Mouse (Mus musculus) stomach, postnatal 0 days (tissue): ENCODE data around the gene Gpx4. TPM values are rescaled to one million over a fixed set of nuclear protein-coding genes. Genes with fewer than 3 reads are reported as not detected.

Experiments used
- ATAC-seq: fragments of 200-750 bp; cut with Nextera tagmentation; 2 replicates; pipeline ENCODE4 v1.8.0; 2017; ENCODE audit not compliant: low FRiP score, low TSS enrichment
- DNase-seq: peaks from one replicate; pipeline ENCODE4 v3.0.0-alpha.2; 2016; ENCODE audit warnings: low spot score
- H3K27ac ChIP-seq: fragments of 300-500 bp; sonication (generic); replicated peaks from 2 replicates; pipeline ENCODE4 v1.5.1; 2014; ENCODE audit warnings: mild to moderate bottlenecking, control low read depth
- H3K27me3 ChIP-seq: fragments of 300-500 bp; sonication (generic); 2 replicates; pipeline ENCODE4 v1.6.1; 2014; ENCODE audit warnings: low read length; ENCODE audit not compliant: control insufficient read depth, insufficient read depth
- H3K36me3 ChIP-seq: fragments of 300-500 bp; sonication (generic); 2 replicates; pipeline ENCODE4 v1.6.1; 2014; ENCODE audit warnings: low read length, mixed read lengths; ENCODE audit not compliant: control insufficient read depth, insufficient read depth
- H3K4me1 ChIP-seq: fragments of 300-500 bp; sonication (generic); replicated peaks from 2 replicates; pipeline ENCODE4 v1.6.1; 2014; ENCODE audit warnings: antibody characterized with exemption; ENCODE audit not compliant: control insufficient read depth, insufficient read depth
- H3K4me2 ChIP-seq: fragments of 300-500 bp; sonication (generic); replicated peaks from 2 replicates; pipeline ENCODE4 v1.6.1; 2014; ENCODE audit warnings: low read depth, mild to moderate bottlenecking, control low read depth, moderate library complexity
- H3K4me3 ChIP-seq: fragments of 300-500 bp; sonication (generic); 2 replicates; pipeline ENCODE4 v1.5.1; 2014; ENCODE audit warnings: low read depth, low read length, control low read depth
- H3K9ac ChIP-seq: fragments of 300-500 bp; sonication (generic); 2 replicates; pipeline ENCODE4 v1.6.1; 2014; ENCODE audit warnings: mild to moderate bottlenecking, low read length, control low read depth, mixed read lengths
- H3K9me3 ChIP-seq: fragments of 300-500 bp; sonication (generic); 2 replicates; pipeline ENCODE4 v1.6.1; 2016; ENCODE audit warnings: low read length; ENCODE audit not compliant: control insufficient read depth
- CTCF ChIP-seq: IDR thresholded peaks from 2 replicates; pipeline ENCODE4 v1.5.1; 2016; ENCODE audit warnings: antibody characterized with exemption, low read depth, mild to moderate bottlenecking, moderate library complexity
- EP300 ChIP-seq: optimal IDR thresholded peaks from 2 replicates; pipeline ENCODE3; 2016; ENCODE audit warnings: antibody characterized with exemption
- WGBS: fragments of 180-500 bp; shearing (Covaris S2); extraction: QIAGEN DNeasy Blood & Tissue Kit; methylation state at CpG from one replicate; pipeline ENCODE4 v1.1.7; 2014; 5-methylcytosine and 5-hydroxymethylcytosine counted together
- polyA plus RNA-seq: library from polyadenylated mRNA; unstranded; fragments of >200 nt; fragmentation: Nextera tagmentation; extraction: Ambion mirVana; gene quantifications from 2 replicates; pipeline ENCODE4 v1.2.1, GENCODE M21; 2015

Gpx4 gene
- 435 and 445 TPM in 2 replicates for polyA plus RNA-seq

DNA sequence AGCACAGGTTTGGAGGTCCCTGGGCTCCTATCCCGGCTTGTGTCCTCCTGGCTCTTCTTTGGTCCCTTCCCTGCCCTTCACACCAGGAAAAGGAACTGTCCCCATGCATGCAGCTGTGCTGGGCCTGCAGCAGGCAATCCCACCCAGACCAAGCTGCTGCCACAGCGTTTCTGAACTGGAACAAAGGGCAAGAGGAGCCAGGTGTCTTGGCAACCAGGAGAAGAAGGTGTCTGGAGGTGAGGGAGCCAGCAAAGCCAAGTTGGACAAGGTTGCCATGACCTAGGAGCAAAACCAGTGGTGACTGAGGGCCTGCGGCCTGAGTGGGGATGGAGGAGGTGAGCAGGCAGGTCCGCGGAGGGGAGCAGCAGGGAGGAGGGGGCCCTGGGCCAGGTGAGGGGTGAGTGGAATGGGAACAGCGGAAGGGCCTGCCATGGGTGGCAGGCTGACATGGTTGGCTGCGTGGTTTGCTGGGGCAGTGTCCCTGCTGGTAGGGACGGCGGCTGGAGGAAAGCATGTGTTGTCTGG is at the start of gene Gpx4:
Gpx4 (plus strand) TSS at position 126 of the 525 bp plus-strand sequence.
- DNase-seq = no peak
- WGBS = 65% methylated on average over 9 of the region's 9 CpGs
- ATAC-seq = no peak
- Histone ChIP-seq H3K9me3 (no peaks in the 10 kb centered on the region), H3K36me3 (no peaks in the 10 kb centered on the region), H3K4me3 (no peak within 1 kb of the TSS), H3K27me3 (no peaks in the 10 kb centered on the region), H3K4me1 (no peaks in the 10 kb centered on the region; the same call in 1 of the 2 replicates), H3K9ac (0 out of 2 replicates have a peak within 1 kb of the TSS, but pooled peaks have one; percentile 8), H3K4me2 (no peak within 1 kb of the TSS), H3K27ac (no peak within 1 kb of the TSS)
- TF ChIP-seq CTCF (no peak), EP300 (no peak)

DNA sequence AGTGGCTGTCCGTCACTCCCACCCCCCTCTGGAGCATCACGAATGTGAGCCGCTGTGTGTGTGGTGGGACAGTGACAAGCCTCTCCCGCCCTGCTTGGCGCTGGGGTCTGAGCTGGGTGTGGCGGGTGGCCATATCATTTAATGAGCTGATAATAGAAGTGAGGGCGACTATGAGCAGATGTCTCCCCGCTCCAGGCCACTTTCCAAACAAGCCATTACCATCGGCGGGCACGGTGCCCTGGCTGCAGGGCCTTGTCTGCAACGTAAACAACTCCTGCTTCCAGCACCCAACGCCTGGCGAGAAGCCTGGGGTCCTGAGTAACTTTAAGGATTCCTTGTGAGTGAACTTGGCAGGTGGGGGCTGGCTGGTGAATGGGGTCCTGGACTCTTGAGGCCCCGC is 49.1 kb upstream of the Gpx4 start:
- H3K4me3 ChIP-seq = peak overlapping the region; percentile 52

GRCm38 (mm10) chr10:80001945-80002344 is 45.0 kb upstream of the Gpx4 start:
- ATAC-seq (no peak), DNase-seq (no peak)
- H3K9me3 ChIP-seq = no peaks in the 10 kb centered on the region
- H3K9ac ChIP-seq = no peak overlapping the region
- no peak for TF ChIP-seq EP300
- H3K4me2 ChIP-seq = no peak overlapping the region
- H3K36me3 ChIP-seq = no peaks in the 10 kb centered on the region
- peak overlapping the region; percentile 61; the same call in 1 of the 2 replicates for H3K27ac ChIP-seq
- H3K4me1 ChIP-seq = peaks cover 5% of the 10 kb centered on the region; the same call in 1 of the 2 replicates
- no peak overlapping the region for H3K4me3 ChIP-seq
- WGBS = 56% methylated on average over 9 of the region's 9 CpGs
- H3K27me3 ChIP-seq = no peaks in the 10 kb centered on the region

More for the DNA sequence above, 49.1 kb upstream of the Gpx4 start:
- peak; percentile 52 for DNase-seq
- peaks cover 14% of the 10 kb centered on the region for H3K36me3 ChIP-seq
- TF ChIP-seq CTCF (no peak), EP300 (no peak)
- 0 out of 2 replicates have a peak, but pooled peaks cover 2% of the 10 kb centered on the region for H3K4me1 ChIP-seq
- no peaks in the 10 kb centered on the region for H3K9me3 ChIP-seq
- WGBS = 20% methylated on average over 15 of the region's 15 CpGs
- H3K9ac ChIP-seq = peak overlapping the region; percentile 35; the same call in 1 of the 2 replicates
- H3K27ac ChIP-seq = peak overlapping the region; percentile 30; the same call in 1 of the 2 replicates
- ATAC-seq = peak; percentile 3; the same call in 1 of the 2 replicates
- H3K4me2 ChIP-seq = peak overlapping the region; percentile 80
- H3K27me3 ChIP-seq = no peaks in the 10 kb centered on the region

DNA sequence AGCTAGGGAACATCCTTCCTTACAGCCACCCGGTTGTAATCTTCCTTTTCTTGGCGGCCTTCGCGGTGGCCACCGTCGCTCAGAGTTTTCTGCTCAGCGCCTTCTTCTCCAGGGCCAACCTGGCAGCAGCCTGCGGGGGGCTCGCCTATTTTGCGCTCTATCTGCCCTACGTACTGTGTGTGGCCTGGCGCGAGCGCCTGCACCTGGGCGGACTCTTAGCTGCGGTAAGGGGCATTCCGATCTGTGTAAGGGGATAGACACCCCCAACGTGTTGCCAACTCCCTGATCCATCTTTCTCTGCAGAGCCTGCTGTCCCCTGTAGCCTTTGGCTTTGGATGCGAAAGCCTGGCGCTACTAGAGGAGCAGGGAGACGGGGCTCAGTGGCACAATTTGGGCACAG is 44.1 kb upstream of the Gpx4 start:
- H3K9me3 ChIP-seq = no peaks in the 10 kb centered on the region
- H3K4me3 ChIP-seq = no peak overlapping the region
- H3K27me3 ChIP-seq = no peaks in the 10 kb centered on the region
- 57% methylated on average over 21 of the region's 21 CpGs for WGBS
- peak overlapping the region; percentile 24; the same call in 1 of the 2 replicates for H3K9ac ChIP-seq
- H3K27ac ChIP-seq = peak overlapping the region; percentile 30
- no peaks in the 10 kb centered on the region for H3K36me3 ChIP-seq
- H3K4me1 ChIP-seq = peaks cover 5% of the 10 kb centered on the region; the same call in 1 of the 2 replicates
- no peak for ATAC-seq
- no peak for TF ChIP-seq EP300
- TF ChIP-seq CTCF = no peak
- no peak overlapping the region for H3K4me2 ChIP-seq
- DNase-seq = no peak

DNA sequence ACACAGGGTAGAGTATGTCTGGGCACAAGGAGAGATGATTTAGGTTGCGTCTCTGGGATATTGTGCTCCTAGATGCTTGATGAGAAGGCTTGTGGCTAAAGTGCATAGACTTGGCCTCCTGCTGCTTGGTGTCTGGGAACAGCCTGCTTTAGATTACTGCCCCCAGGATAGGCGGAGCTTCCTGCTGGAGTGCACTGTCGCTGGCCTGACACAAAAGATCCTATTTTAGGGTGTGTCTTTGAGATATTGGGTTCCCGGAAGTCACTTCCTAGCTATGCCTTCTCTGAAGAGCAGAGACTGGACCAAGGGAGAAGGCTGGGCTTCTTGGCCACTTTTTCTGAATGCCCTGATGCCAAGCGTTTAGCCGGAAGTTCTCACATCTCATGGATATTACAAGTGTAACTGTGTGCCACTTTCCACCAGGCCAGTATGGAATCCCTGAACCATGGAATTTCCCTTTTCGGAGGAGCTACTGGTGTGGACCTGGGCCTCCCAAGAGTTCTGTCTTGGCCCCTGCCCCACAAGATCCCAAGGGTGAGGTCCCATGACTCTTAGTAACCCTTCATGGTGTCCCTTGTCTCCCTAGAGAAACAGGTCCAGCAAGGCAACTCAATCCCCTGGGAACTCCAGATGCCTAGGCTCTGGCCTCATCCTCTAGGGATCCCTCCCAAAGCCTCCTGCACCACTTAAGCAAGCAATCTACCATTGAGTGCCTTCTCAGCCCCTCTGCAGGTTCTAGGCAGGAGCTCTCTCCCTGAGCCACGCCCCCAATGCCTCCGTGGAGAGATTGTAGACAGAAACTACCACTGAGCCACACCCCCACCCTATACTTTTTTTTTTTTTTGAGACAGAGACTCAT is 43.4 kb upstream of the Gpx4 start:
- H3K27me3 ChIP-seq = no peaks in the 10 kb centered on the region
- no peak for TF ChIP-seq EP300
- no peak for TF ChIP-seq CTCF
- H3K4me3 ChIP-seq = no peak overlapping the region
- ATAC-seq = no peak
- 50% methylated on average over 9 of the region's 9 CpGs for WGBS
- H3K4me2 ChIP-seq = no peak overlapping the region
- H3K27ac ChIP-seq = peak overlapping the region; percentile 67
- H3K9ac ChIP-seq = no peak overlapping the region
- no peaks in the 10 kb centered on the region for H3K9me3 ChIP-seq
- DNase-seq = no peak
- H3K36me3 ChIP-seq = peaks cover under 1% of the 10 kb centered on the region; the same call in 1 of the 2 replicates
- H3K4me1 ChIP-seq = peaks cover 5% of the 10 kb centered on the region; the same call in 1 of the 2 replicates
